Mouse (Mus musculus): ENCODE results near the gene Dtx4. TPM values are rescaled to one million over a fixed set of nuclear protein-coding genes. Genes with fewer than 3 reads are reported as not detected.

Dtx4 gene
- polyA plus RNA-seq, 1 experiment from 2014 or later = 19.3 TPM

DNA sequence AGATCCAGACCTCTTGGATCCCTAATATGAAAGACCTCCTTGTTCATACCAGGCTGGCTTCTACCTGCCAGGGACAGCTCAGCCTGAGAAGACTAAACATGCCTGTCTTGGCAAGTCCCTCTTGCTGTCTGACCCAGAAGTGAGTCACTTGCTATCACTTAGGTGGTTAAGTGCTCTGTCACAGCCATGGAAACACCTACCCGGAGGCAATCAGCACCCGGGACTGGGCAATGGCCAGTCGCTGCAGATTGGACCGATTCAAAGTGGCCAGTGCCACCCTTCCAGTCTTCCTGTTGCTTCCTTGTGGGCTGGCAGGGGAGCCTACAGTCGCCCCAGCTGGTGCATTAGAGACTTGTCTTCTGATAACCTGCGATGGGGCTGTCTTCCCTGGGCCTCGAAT lies 9.6 kb downstream of the Dtx4 start:
- no peak for ATAC-seq (replicated peaks)
- Histone ChIP-seq H3K4me2 (replicated peaks) (no peak overlapping the region), H3K27ac (replicated peaks) (no peak overlapping the region), H3K4me1 (peaks cover 31% of the 10 kb centered on the region), H3K27me3 (no peaks in the 10 kb centered on the region), H3K9me3 (no peaks in the 10 kb centered on the region), H3K4me3 (no peak overlapping the region), H3K36me3 (peaks cover 12% of the 10 kb centered on the region; the same call in 1 of the 2 replicates), H3K9ac (replicated peaks) (no peak overlapping the region)
- whole genome bisulfite sequencing = 95% methylated on average over 7 of the region's 7 CpGs

DNA sequence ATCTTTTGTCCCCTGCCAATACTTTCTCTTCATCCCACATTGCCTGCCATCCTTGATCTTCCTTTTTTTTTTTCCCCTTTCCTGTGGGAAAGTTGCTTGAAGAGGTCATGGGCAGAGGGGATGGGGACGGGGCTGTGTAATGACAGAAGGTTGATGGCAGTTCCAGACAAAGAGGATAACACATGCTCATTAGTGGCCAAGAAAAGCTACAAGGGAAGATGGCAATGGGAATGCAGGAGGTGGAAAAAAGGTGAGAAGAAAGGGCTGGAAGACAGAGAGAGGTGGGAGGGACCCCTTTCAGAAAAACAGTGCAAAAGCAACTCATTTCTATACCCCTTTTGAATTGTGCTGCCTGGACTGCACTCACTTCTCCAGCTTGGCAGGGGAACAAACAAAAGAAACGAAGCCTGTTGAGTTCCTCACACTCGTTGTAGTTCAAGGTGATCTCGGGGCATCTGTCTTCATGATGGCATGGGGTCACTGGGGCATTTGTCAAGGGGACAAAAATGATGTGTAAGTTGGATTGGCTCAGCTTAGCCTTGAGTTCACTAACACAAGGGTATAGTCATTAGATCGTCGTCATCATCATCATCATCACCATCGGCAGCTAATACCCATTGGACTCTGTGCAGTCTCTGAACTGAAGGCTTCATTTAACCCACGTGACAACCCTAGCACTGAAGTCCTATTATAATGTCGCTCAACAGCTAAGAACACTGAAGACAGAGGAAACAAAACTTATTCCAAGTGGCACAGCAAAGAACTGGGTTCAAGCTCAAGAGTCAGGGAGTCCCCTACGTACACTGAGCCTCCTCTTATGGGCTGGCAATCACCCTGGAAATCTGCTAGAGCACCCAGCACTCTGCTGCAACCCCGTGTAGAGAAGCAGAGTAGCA lies 11.3 kb downstream of the Dtx4 start:
- Histone ChIP-seq H3K4me3 (no peak overlapping the region), H3K4me2 (replicated peaks) (no peak overlapping the region; the same call in 1 of the 2 replicates), H3K4me1 (peaks cover 31% of the 10 kb centered on the region), H3K27me3 (no peaks in the 10 kb centered on the region), H3K9me3 (no peaks in the 10 kb centered on the region), H3K9ac (replicated peaks) (no peak overlapping the region), H3K36me3 (peaks cover 14% of the 10 kb centered on the region; the same call in 1 of the 2 replicates), H3K27ac (replicated peaks) (peak overlapping the region; percentile 62)
- WGBS = 23% methylated on average over 11 of the region's 11 CpGs
- no peak for ATAC-seq (replicated peaks)

DNA sequence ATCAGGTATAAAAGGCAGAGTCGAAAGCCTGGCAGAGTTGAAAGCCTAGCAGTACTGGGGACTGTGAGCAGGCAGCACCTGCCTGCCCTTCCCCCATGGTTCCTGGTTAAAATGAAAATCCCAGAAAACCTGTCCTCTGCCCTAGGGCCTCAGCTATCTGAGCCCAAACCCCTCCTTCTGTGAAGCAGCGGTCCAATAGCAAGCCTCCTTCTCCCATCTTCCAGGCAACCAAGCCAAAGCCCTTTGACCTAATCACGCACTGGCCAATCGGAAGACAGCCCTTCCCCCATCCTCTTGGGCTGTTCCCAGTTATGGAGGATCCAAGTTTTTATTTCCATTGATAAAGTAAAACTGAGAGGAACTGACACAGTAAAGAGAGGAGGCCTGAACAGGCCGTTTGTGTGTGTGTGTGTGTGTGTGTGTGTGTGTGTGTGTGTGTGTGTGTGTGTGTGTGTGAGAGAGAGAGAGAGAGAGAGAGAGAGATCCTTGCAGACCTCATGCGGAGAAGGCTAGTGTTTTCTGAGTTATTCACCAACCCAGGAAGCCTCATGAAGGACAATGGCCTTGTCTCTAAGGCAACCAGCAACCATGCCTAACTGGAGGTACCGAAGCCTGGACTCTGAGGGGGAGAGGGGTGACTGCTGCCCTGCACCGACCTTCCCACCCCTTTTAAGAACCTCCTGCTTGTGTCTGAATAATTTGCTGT lies 12.1 kb downstream of the Dtx4 start:
- peaks cover 29% of the 10 kb centered on the region for H3K4me1 ChIP-seq

DNA sequence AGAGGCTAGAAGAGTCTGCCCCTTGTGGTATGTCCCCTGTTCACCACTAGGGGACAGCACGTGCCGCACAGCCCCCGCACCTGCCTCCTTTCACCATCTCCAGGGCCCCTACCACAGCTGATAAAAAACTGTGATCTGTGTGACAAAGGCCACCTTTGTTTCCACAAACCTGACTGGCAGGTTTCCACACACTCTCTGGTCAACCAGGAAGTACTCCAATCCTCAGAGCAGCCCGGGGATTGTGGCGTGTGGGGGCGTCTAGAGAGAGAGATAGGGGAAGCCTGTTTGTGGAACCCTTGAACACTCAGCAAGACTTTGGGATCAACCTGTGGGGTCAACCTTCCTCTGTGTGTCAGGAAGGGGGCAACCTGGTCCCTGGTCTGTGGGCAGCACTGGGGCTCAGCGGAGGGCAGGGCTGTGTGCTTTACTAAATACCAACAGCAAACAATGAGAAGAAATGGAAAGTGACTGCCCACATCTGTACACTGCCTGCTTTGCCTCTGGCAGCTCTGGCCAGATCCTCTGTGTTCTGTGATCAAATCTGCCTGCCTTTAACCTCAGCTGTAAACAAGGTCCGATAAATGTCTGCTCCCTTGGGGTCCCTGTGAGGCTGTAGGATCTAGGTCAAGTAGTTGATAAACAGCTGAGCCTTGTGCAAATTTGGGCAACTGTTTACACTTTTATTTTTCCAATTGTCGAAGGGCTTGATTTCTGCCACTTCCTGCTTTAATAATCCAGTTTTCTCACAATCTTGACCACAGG lies 12.9 kb downstream of the Dtx4 start:
- peaks cover 24% of the 10 kb centered on the region for H3K4me1 ChIP-seq
- H3K36me3 ChIP-seq = peaks cover 17% of the 10 kb centered on the region; the same call in 1 of the 2 replicates
- H3K4me3 ChIP-seq = no peak overlapping the region
- H3K27ac ChIP-seq (replicated peaks) = peak overlapping the region; percentile 62
- peak; percentile 34 for ATAC-seq (replicated peaks)
- no peaks in the 10 kb centered on the region for H3K27me3 ChIP-seq
- no peak overlapping the region for H3K9ac ChIP-seq (replicated peaks)
- H3K4me2 ChIP-seq (replicated peaks) = no peak overlapping the region
- WGBS = 3% methylated on average over 9 of the region's 9 CpGs
- no peaks in the 10 kb centered on the region for H3K9me3 ChIP-seq

More for the DNA sequence above, 12.1 kb downstream of the Dtx4 start:
- Histone ChIP-seq H3K27me3 (no peaks in the 10 kb centered on the region), H3K27ac (replicated peaks) (peak overlapping the region; percentile 62), H3K4me3 (no peak overlapping the region), H3K9ac (replicated peaks) (no peak overlapping the region), H3K4me2 (replicated peaks) (no peak overlapping the region; the same call in 1 of the 2 replicates), H3K9me3 (no peaks in the 10 kb centered on the region), H3K36me3 (peaks cover 17% of the 10 kb centered on the region; the same call in 1 of the 2 replicates)
- ATAC-seq (replicated peaks) = peak; percentile 65
- 4% methylated on average over 8 of the region's 8 CpGs for WGBS

DNA sequence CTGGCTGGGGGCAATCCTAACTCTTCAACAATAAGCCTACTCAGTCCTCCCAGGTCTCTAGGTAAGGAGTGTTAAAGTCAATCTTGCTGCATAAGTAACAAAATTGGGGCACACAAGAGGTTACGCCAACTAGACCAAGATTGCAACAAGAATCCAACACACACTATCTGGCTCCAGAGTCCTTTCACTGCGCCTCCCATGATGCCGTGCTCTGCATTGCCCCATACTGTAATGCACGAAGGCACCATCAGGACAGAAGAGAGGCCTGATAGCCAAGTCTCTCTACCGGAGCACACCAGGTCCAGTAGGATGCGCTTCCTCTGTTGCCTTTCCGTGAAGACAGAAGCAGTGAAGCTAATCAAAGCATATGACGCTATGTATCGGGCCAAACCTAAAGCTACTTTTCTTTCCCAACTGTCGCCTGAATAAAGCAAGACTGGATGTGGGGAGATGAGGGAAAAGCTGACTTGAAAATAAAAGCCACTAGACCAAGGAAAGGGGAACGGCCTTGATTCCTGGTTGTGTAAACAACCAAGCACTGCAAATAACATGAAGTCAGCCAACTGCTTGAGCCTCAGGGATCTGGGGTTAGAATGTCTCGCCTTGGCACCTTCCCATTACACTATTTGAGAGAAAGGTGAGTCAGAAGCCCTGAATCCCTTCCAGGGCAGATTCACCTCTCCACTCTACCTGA lies 13.6 kb downstream of the Dtx4 start:
- H3K4me3 ChIP-seq = no peak overlapping the region
- H3K36me3 ChIP-seq = peaks cover 22% of the 10 kb centered on the region; the same call in 1 of the 2 replicates
- H3K27me3 ChIP-seq = no peaks in the 10 kb centered on the region
- H3K9ac ChIP-seq (replicated peaks) = no peak overlapping the region
- no peak overlapping the region for H3K27ac ChIP-seq (replicated peaks)
- H3K4me2 ChIP-seq (replicated peaks) = no peak overlapping the region
- H3K9me3 ChIP-seq = no peaks in the 10 kb centered on the region
- 88% methylated on average over 12 of the region's 12 CpGs for whole genome bisulfite sequencing
- ATAC-seq (replicated peaks) = no peak
- H3K4me1 ChIP-seq = peaks cover 24% of the 10 kb centered on the region

DNA sequence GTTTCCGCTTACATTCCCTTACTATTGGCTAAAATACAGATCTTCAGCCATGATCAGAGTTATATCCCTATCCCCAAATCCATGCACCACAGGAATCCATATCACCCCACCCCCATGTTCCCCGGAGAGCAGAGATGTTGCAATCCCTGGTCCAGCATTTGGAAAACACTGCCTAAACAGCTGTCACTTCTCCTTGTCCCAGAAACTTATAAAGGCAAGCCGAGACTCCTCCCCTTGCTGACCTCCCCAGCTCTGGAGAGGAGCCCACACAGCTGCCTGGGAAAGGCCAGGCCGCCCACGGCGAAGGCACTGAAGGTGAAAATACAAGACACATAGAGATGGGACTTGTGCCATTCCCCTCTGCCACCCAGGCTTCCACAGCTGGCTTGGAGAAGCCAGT lies 14.4 kb downstream of the Dtx4 start:
- ATAC-seq (replicated peaks) = no peak
- H3K4me3 ChIP-seq = no peak overlapping the region
- H3K4me2 ChIP-seq (replicated peaks) = no peak overlapping the region
- 82% methylated on average over 6 of the region's 6 CpGs for WGBS
- no peak overlapping the region for H3K27ac ChIP-seq (replicated peaks)
- no peaks in the 10 kb centered on the region for H3K9me3 ChIP-seq
- H3K36me3 ChIP-seq = peaks cover 26% of the 10 kb centered on the region
- H3K9ac ChIP-seq (replicated peaks) = no peak overlapping the region
- H3K4me1 ChIP-seq = peaks cover 24% of the 10 kb centered on the region
- H3K27me3 ChIP-seq = no peaks in the 10 kb centered on the region

DNA sequence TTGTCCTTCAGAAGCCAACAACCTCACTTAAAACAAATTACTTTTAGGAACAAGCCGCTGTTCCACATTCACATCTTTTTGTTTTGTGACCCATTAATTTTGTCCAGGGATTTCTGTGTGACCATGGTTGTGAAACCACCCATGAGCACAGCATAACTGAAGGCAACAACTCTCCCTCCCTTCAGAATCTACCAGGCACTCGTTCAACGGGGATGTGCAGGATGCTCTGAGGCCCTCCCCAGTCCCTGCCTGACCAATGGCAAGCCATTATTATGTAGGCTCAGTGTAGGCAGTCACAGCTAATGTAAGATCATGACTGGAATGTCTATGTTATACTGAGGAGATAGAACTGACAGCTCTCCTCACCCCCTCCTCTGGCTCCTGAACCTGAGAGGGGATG lies 15.6 kb downstream of the Dtx4 start:
- peaks cover 24% of the 10 kb centered on the region for H3K4me1 ChIP-seq
- peaks cover 29% of the 10 kb centered on the region for H3K36me3 ChIP-seq
- no peak overlapping the region for H3K4me3 ChIP-seq
- WGBS = 74% methylated on average over 3 of the region's 3 CpGs
- no peak overlapping the region for H3K9ac ChIP-seq (replicated peaks)
- H3K27me3 ChIP-seq = no peaks in the 10 kb centered on the region
- no peak for ATAC-seq (replicated peaks)
- no peak overlapping the region for H3K4me2 ChIP-seq (replicated peaks)
- no peak overlapping the region for H3K27ac ChIP-seq (replicated peaks)
- H3K9me3 ChIP-seq = no peaks in the 10 kb centered on the region

DNA sequence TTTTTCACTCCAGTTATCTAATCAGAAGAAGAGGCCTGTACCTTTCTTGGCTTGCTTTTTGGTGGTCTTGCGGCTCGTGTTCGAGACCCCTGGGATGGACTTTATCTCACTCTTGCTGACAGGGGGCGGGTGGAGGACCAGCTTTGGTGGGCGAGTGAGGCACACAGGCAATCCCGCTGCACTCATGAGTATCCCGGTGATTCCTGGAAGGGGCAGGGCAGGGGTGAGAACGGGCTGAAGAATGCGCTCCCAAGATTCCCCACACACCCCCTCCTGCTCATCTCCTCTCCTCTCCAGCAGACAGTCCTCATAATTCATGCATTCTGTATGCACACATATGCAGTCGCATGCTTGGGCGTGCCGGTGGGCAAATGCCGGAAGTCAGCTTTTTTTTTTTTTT lies 16.0 kb downstream of the Dtx4 start:
- 92% methylated on average over 13 of the region's 13 CpGs for WGBS
- ATAC-seq (replicated peaks) = no peak
- Histone ChIP-seq H3K4me1 (peaks cover 20% of the 10 kb centered on the region), H3K27me3 (no peaks in the 10 kb centered on the region), H3K4me3 (no peak overlapping the region), H3K9ac (replicated peaks) (no peak overlapping the region), H3K36me3 (peaks cover 33% of the 10 kb centered on the region), H3K27ac (replicated peaks) (no peak overlapping the region), H3K9me3 (no peaks in the 10 kb centered on the region), H3K4me2 (replicated peaks) (no peak overlapping the region)

DNA sequence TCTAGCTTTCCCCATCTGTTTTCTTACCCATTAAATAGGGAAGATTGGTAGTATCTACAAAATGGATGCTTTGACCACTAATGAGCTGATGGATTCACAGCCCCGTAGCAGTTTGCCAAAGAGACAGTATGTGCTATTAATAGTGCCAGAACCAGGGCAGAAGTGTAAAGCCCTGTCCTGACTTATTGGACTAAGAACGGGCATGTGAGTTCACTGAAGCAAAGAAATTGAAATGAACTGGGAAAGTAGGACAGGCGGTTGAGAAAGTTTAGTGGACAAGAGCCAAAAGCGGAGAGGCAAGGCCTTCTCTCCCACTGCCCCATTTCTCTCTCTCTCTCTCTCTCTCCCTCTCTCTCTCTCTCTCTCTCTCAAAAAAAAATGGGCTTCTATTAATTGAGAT lies 17.0 kb downstream of the Dtx4 start:
- H3K9ac ChIP-seq (replicated peaks) = no peak overlapping the region
- ATAC-seq (replicated peaks) = no peak
- no peak overlapping the region for H3K4me3 ChIP-seq
- H3K9me3 ChIP-seq = no peaks in the 10 kb centered on the region
- H3K27ac ChIP-seq (replicated peaks) = no peak overlapping the region
- 48% methylated on average over 4 of the region's 4 CpGs for WGBS
- H3K4me1 ChIP-seq = peaks cover 12% of the 10 kb centered on the region
- H3K27me3 ChIP-seq = no peaks in the 10 kb centered on the region
- H3K36me3 ChIP-seq = peaks cover 38% of the 10 kb centered on the region
- H3K4me2 ChIP-seq (replicated peaks) = no peak overlapping the region

DNA sequence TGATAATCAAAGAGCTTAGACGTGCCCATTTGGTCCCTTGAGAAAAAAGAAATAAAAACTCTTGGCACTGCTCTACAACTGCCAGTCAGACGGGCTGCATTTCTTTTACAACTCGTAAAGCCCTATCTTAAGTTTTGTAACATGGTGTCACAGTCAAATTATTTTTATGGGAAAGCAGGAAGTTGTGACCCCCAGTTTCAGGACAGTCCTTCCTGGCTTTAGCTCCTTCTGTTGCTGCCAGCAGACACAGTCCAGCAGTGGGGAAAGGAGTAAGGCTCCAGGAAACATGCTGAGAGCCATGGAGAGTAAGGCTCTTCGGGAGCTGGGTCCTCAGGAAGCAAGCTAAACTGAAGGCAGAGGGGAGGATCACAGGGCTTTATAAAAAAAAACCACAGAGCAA lies 17.5 kb downstream of the Dtx4 start:
- Histone ChIP-seq H3K36me3 (peaks cover 41% of the 10 kb centered on the region), H3K27ac (replicated peaks) (no peak overlapping the region), H3K27me3 (no peaks in the 10 kb centered on the region), H3K4me3 (no peak overlapping the region), H3K9ac (replicated peaks) (no peak overlapping the region), H3K9me3 (no peaks in the 10 kb centered on the region), H3K4me2 (replicated peaks) (no peak overlapping the region), H3K4me1 (peaks cover 8% of the 10 kb centered on the region)
- no peak for ATAC-seq (replicated peaks)
- WGBS = 69% methylated on average over 4 of the region's 4 CpGs

DNA sequence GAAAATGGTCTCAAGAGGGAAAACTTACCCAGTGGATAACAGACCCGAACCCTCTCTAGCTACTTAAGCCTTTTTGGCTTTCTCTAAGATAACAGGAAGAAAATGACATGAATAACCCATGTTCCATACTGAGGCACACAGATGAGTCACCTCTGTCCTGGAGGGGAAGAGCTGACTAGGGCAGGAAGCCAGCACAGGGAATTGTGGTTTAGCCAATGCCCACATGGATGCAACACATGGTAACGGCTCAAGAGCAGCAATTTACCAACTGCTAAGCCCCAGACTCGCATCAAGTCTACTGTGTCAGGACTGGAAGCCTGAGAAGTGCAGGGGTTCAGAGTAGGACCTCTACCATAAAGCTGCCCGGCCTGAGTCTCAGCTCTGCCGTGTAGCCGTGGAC lies 22.9 kb downstream of the Dtx4 start:
- no peaks in the 10 kb centered on the region for H3K27me3 ChIP-seq
- no peak overlapping the region for H3K9ac ChIP-seq (replicated peaks)
- H3K9me3 ChIP-seq = no peaks in the 10 kb centered on the region
- H3K4me1 ChIP-seq = peaks cover 7% of the 10 kb centered on the region
- H3K4me3 ChIP-seq = no peak overlapping the region
- 90% methylated on average over 6 of the region's 6 CpGs for WGBS
- no peak overlapping the region for H3K4me2 ChIP-seq (replicated peaks)
- peaks cover 38% of the 10 kb centered on the region for H3K36me3 ChIP-seq
- ATAC-seq (replicated peaks) = no peak
- H3K27ac ChIP-seq (replicated peaks) = no peak overlapping the region
